ENCODE assay signal across 21 mouse cellular contexts in genomic region chr3:65482266-65482665, GRCm38 (mm10). TPM values are rescaled to one million over a fixed set of nuclear protein-coding genes. Genes with fewer than 3 reads are reported as not detected.
DNase-seq lines count a peak whose midpoint lies in the region; ATAC-seq and TF ChIP-seq lines count a peak whose summit lies in the region.
"Had no signal": no experiment of that assay in that cellular context is flagged by ENCODE, and none has a peak within 500 bp of the region (broad histone marks: within the 10 kb centered on the region; RNA-seq: fewer than 3 reads in every experiment).

No protein-coding gene starts in this region.

- H3K27ac ChIP-seq in midbrain, embryonic 11.5 days (ENCODE audit: low read depth, low read length) = no peak overlapping the region
- no peak overlapping the region for H3K27ac ChIP-seq in midbrain, embryonic 10.5 days (replicated peaks)
- H3K27ac ChIP-seq in hindbrain, embryonic 12.5 days = no peak overlapping the region
- H3K27ac ChIP-seq: heart, adult 2 months; hindbrain, embryonic 15.5 days; neural tube, embryonic 15.5 days; stomach, postnatal 0 days had no signal

- H3K36me3 ChIP-seq in midbrain, embryonic 11.5 days (ENCODE audit: control insufficient read depth, insufficient read depth, low read length) = no peaks in the 10 kb centered on the region
- H3K36me3 ChIP-seq in midbrain, embryonic 10.5 days = no peaks in the 10 kb centered on the region
- H3K36me3 ChIP-seq in hindbrain, embryonic 12.5 days = no peaks in the 10 kb centered on the region
- H3K36me3 ChIP-seq: hindbrain, embryonic 15.5 days; neural tube, embryonic 15.5 days had no signal

- H3K9ac ChIP-seq in midbrain, embryonic 11.5 days (ENCODE audit: low read length) = no peak overlapping the region
- H3K9ac ChIP-seq in hindbrain, embryonic 12.5 days = no peak overlapping the region
- H3K9ac ChIP-seq: hindbrain, embryonic 15.5 days; liver, postnatal 0 days; neural tube, embryonic 15.5 days had no signal

- TF ChIP-seq CTCF in brain, embryonic 14.5 days (IDR thresholded peaks at IDR 0.05; ENCODE audit: borderline replicate concordance, extremely low read depth, insufficient read depth, insufficient read length) = no peak

- TF ChIP-seq POLR2A in brain, embryonic 14.5 days (IDR thresholded peaks at IDR 0.05; ENCODE audit: borderline replicate concordance, extremely low read depth, insufficient read depth, insufficient read length, poor library complexity, severe bottlenecking) = no peak

- ATAC-seq in midbrain, embryonic 11.5 days (ENCODE audit: low FRiP score) = no peak
- no peak for ATAC-seq in hindbrain, embryonic 12.5 days (ENCODE audit: low FRiP score)
- ATAC-seq: liver, postnatal 0 days had no signal

- H3K27me3 ChIP-seq in midbrain, embryonic 11.5 days (ENCODE audit: control insufficient read depth, insufficient read depth, low read length) = no peaks in the 10 kb centered on the region
- H3K27me3 ChIP-seq in midbrain, embryonic 10.5 days (ENCODE audit: low read depth, poor library complexity, severe bottlenecking) = no peaks in the 10 kb centered on the region
- H3K27me3 ChIP-seq in hindbrain, embryonic 12.5 days = no peaks in the 10 kb centered on the region
- H3K27me3 ChIP-seq: hindbrain, embryonic 15.5 days; neural tube, embryonic 15.5 days had no signal

- H3K4me1 ChIP-seq in midbrain, embryonic 11.5 days (ENCODE audit: control insufficient read depth, insufficient read depth, low read length) = no peaks in the 10 kb centered on the region
- H3K4me1 ChIP-seq in midbrain, embryonic 10.5 days = no peaks in the 10 kb centered on the region; the same call in 1 of the 2 replicates
- no peaks in the 10 kb centered on the region for H3K4me1 ChIP-seq in hindbrain, embryonic 12.5 days
- H3K4me1 ChIP-seq: hindbrain, embryonic 15.5 days; neural tube, embryonic 15.5 days had no signal

- WGBS in midbrain, embryonic 11.5 days = 65% methylated on average over 1 of the region's 1 CpGs
- 97% methylated on average over 1 of the region's 1 CpGs for WGBS in midbrain, embryonic 10.5 days
- 52% methylated on average over 1 of the region's 1 CpGs for WGBS in hindbrain, embryonic 12.5 days

- peak; percentile 8 for DNase-seq in kidney, postnatal 10 days
- DNase-seq in kidney, postnatal 25 days = no peak
- peak; percentile 23 for DNase-seq in midbrain, embryonic 11.5 days (ENCODE audit: low spot score, missing footprints)
- no peak for DNase-seq in midbrain, embryonic 10.5 days (ENCODE audit: low spot score)
- DNase-seq in brain, embryonic 14.5 days (ENCODE audit: low read depth) = peak; percentile 50
- DNase-seq in frontal cortex, adult 2 months (ENCODE audit: extremely low spot score in 1 of 2, low spot score in 1 of 2) = no peak
- DNase-seq: adrenal gland, postnatal 25 days; cerebellum, adult 8-10 months; gastrocnemius, postnatal 14 days; heart, adult 2 months; heart, postnatal 14 days; kidney, adult 11 months; kidney, postnatal 36 days; layer of hippocampus, adult 9-11 months; liver; liver, postnatal 0 days; right cerebral cortex, postnatal 25 days had no signal

- H3K4me3 ChIP-seq in midbrain, embryonic 11.5 days (ENCODE audit: low read depth, low read length) = no peak overlapping the region
- H3K4me3 ChIP-seq in midbrain, embryonic 10.5 days = no peak overlapping the region
- no peak overlapping the region for H3K4me3 ChIP-seq in hindbrain, embryonic 12.5 days
- H3K4me3 ChIP-seq: heart, adult 2 months; hindbrain, embryonic 15.5 days; neural tube, embryonic 15.5 days had no signal

- H3K4me2 ChIP-seq in midbrain, embryonic 11.5 days = no peak overlapping the region
- no peak overlapping the region for H3K4me2 ChIP-seq in hindbrain, embryonic 12.5 days (replicated peaks)
- H3K4me2 ChIP-seq: hindbrain, embryonic 15.5 days; neural tube, embryonic 15.5 days had no signal

- no peaks in the 10 kb centered on the region for H3K9me3 ChIP-seq in midbrain, embryonic 11.5 days (ENCODE audit: control insufficient read depth, low read length)
- H3K9me3 ChIP-seq in midbrain, embryonic 10.5 days (replicated peaks) = no peaks in the 10 kb centered on the region
- no peaks in the 10 kb centered on the region for H3K9me3 ChIP-seq in hindbrain, embryonic 12.5 days (replicated peaks)
- H3K9me3 ChIP-seq: hindbrain, embryonic 15.5 days; neural tube, embryonic 15.5 days had no signal

RNA-seq across cellular contexts. Expression of gene Tiparp, which starts 45.9 kb away (rescaled TPM):
- 38.8 and 41.6 TPM in 2 replicates for polyA plus RNA-seq in midbrain, embryonic 11.5 days (2014; fragmentation: Nextera tagmentation; extraction: Ambion mirVana)
- 43.4 and 44.9 TPM in 2 replicates for polyA plus RNA-seq in midbrain, embryonic 10.5 days (2016; fragmentation: Nextera tagmentation; extraction: Ambion mirVana)
- 9.1 and 9.8 TPM in 2 replicates for polyA plus RNA-seq in brain, embryonic 14.5 days (2012; rRNA removed)
- polyA plus RNA-seq in frontal cortex, adult 2 months (2012; rRNA removed) = 8.9 and 11.7 TPM in 2 replicates
- polyA plus RNA-seq in hindbrain, embryonic 12.5 days (2016; fragmentation: Nextera tagmentation; extraction: Ambion mirVana) = 37.7 and 38.3 TPM in 2 replicates

Comparison
In these comparisons a context has a peak if more than half of its experiments do, and no peak if none do; other contexts are left out.
1. DNase-seq: peak in kidney, postnatal 10 days (single experiment), midbrain, embryonic 11.5 days (single experiment) and brain, embryonic 14.5 days (single experiment); none in kidney, postnatal 25 days (0 of 2), midbrain, embryonic 10.5 days (single experiment) and frontal cortex, adult 2 months (0 of 2).